Mouse (Mus musculus): Measurements from ENCODE around the gene Sar1b. TPM values are rescaled to one million over a fixed set of nuclear protein-coding genes. Genes with fewer than 3 reads are reported as not detected.

Gene Sar1b
- polyA plus RNA-seq, 1 experiment from 2014 or later: 125 TPM

DNA sequence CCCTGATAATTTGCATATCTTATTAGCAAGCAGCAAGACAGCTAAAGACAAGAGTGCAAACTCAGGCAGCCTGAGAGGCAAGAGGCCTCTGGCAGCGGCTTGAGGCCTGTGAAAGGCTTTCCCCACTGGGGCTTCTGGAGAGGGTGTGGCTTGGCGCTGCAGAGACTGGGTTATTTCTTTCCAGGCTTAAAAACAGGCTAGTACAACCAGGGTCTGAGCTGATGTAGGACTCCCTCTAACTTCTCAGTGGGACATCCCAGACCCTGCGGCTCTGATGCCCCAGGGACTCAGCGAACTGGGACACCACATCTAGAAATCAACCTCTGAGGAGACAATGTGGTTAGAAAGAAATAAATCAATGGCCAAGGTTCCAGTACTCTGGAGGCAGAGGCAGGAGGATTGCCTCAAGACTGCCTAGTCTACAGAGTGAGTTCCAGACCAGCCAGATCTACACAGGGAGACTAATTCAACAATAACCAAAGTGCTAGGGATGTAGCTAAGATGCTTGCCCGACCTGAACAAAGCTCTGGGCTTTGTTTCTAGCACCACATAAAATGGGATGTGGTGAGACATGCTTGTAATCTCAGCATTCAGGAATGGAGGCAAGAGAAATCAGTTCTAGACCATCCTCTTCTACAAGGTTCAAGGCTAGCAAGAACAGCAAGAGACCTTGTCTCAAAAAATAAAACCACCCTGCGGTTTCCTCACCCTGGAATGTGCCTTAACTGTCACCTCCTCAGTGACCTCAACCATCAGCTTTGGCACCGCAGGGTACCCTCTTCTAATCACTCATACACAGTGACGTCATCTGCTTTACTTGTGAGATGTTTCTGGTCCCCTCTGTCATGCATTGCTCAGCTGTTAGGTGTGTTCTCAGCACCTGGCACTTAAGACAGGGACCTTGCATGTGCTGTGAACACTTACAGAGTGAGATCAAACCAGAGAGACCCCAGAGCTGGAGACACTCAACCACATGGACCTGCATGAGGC, 74.0 kb downstream of the Sar1b start:
- no peak for DNase-seq (ENCODE audit: low spot score)
- Histone ChIP-seq H3K4me3 (no peak overlapping the region), H3K36me3 (no peaks in the 10 kb centered on the region; the same call in 1 of the 2 replicates), H3K4me1 (peaks cover 14% of the 10 kb centered on the region), H3K27me3 (ENCODE audit: insufficient read depth, poor library complexity, severe bottlenecking) (peaks cover 7% of the 10 kb centered on the region; the same call in 1 of the 2 replicates), H3K9me3 (no peaks in the 10 kb centered on the region), H3K27ac (no peak overlapping the region)
- 67% methylated on average over 8 of the region's 8 CpGs for WGBS

GRCm38 (mm10) chr11:51839106-51839505, 75.6 kb downstream of the Sar1b start:
- DNase-seq (ENCODE audit: low spot score): no peak
- WGBS: 76% methylated on average over 2 of the region's 2 CpGs
- Histone ChIP-seq H3K27ac (no peak overlapping the region), H3K27me3 (ENCODE audit: insufficient read depth, poor library complexity, severe bottlenecking) (peaks cover 11% of the 10 kb centered on the region; the same call in 1 of the 2 replicates), H3K4me1 (peaks cover 8% of the 10 kb centered on the region; the same call in 1 of the 2 replicates), H3K36me3 (no peaks in the 10 kb centered on the region; the same call in 1 of the 2 replicates), H3K4me3 (no peak overlapping the region), H3K9me3 (no peaks in the 10 kb centered on the region)

DNA sequence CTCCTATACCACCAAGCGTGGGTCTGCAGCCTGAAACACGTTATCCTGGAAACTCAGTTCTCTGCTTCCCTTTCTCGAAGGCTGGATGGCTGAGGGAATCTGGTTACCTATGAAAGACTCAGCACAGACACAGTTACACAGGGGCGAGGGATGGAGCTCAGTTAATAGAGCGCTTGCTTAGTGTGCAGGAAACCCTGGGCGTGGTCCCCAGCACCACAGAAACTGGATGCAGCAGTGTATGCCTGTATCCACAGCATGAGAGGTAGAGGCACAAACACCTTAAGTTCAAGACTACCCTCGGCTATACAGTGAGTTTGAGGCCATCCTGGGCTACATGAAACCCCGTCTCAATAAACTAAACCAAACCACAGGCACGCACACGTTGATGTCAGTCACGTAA, 76.5 kb downstream of the Sar1b start:
- Histone ChIP-seq H3K27me3 (ENCODE audit: insufficient read depth, poor library complexity, severe bottlenecking) (peaks cover 11% of the 10 kb centered on the region; the same call in 1 of the 2 replicates), H3K4me1 (peaks cover 15% of the 10 kb centered on the region), H3K4me3 (no peak overlapping the region), H3K36me3 (no peaks in the 10 kb centered on the region; the same call in 1 of the 2 replicates), H3K27ac (no peak overlapping the region), H3K9me3 (no peaks in the 10 kb centered on the region)
- no peak for DNase-seq (ENCODE audit: low spot score)
- 86% methylated on average over 11 of the region's 11 CpGs for WGBS

GRCm38 (mm10) chr11:51840657-51841056, 77.2 kb downstream of the Sar1b start:
- DNase-seq (ENCODE audit: low spot score): no peak
- H3K27ac ChIP-seq: no peak overlapping the region
- WGBS: 45% methylated on average over 9 of the region's 9 CpGs
- H3K27me3 ChIP-seq (ENCODE audit: insufficient read depth, poor library complexity, severe bottlenecking): peaks cover 11% of the 10 kb centered on the region; the same call in 1 of the 2 replicates
- no peaks in the 10 kb centered on the region for H3K9me3 ChIP-seq
- H3K4me3 ChIP-seq: no peak overlapping the region
- peaks cover 15% of the 10 kb centered on the region for H3K4me1 ChIP-seq
- no peaks in the 10 kb centered on the region; the same call in 1 of the 2 replicates for H3K36me3 ChIP-seq

DNA sequence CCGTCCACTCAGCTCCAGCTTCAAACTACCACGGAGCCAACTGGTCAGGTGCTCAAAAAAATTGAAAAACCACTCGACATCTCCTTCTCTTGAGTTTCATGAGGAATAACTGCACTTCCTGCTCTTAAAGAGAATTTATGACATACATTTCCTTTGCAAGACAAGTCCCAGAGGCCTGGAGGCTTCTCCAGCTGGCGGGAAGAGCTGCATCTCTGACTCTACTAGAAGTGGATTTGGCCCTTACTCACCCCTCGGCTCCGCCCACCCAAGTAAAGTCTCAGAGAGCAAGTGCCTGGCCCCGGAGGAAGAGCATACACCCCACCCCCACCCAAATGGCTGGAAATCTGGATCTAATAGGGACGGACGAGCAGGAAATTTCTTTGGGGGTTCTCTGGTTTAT, 77.7 kb downstream of the Sar1b start:
- peaks cover 11% of the 10 kb centered on the region; the same call in 1 of the 2 replicates for H3K27me3 ChIP-seq (ENCODE audit: insufficient read depth, poor library complexity, severe bottlenecking)
- H3K9me3 ChIP-seq: no peaks in the 10 kb centered on the region
- H3K36me3 ChIP-seq: no peaks in the 10 kb centered on the region
- DNase-seq (ENCODE audit: low spot score): no peak
- 67% methylated on average over 9 of the region's 9 CpGs for WGBS
- H3K4me3 ChIP-seq: no peak overlapping the region
- peaks cover 15% of the 10 kb centered on the region for H3K4me1 ChIP-seq
- no peak overlapping the region for H3K27ac ChIP-seq

Other genes starting within 250 kb of the Sar1b start
- gene Phykpl, start 178.9 kb upstream of the Sar1b start, polyA plus RNA-seq (2016; fragmentation: Nextera tagmentation; extraction: Ambion mirVana): 18.1 and 18.2 TPM in 2 replicates
- gene Hnrnpab, start 156.8 kb upstream of the Sar1b start, polyA plus RNA-seq (2016; fragmentation: Nextera tagmentation; extraction: Ambion mirVana): 341 and 617 TPM in 2 replicates
- 154 and 210 TPM in 2 replicates for gene Nhp2, start 144.0 kb upstream of the Sar1b start, polyA plus RNA-seq (2016; fragmentation: Nextera tagmentation; extraction: Ambion mirVana)
- 34.3 and 37.9 TPM in 2 replicates for gene Rmnd5b, start 127.8 kb upstream of the Sar1b start, polyA plus RNA-seq (2016; fragmentation: Nextera tagmentation; extraction: Ambion mirVana)
- 6.9 and 12.0 TPM in 2 replicates for gene N4bp3, start 112.8 kb upstream of the Sar1b start, polyA plus RNA-seq (2016; fragmentation: Nextera tagmentation; extraction: Ambion mirVana)
- gene D930048N14Rik, start 112.7 kb upstream of the Sar1b start, polyA plus RNA-seq (2016; fragmentation: Nextera tagmentation; extraction: Ambion mirVana): 0.78 and 1.6 TPM in 2 replicates
- 61.4 and 67.7 TPM in 2 replicates for gene 0610009B22Rik, start 74.8 kb upstream of the Sar1b start, polyA plus RNA-seq (2016; fragmentation: Nextera tagmentation; extraction: Ambion mirVana)
- gene Sec24a, start 53 bp upstream of the Sar1b start, polyA plus RNA-seq (2016; fragmentation: Nextera tagmentation; extraction: Ambion mirVana): 14.3 and 15.0 TPM in 2 replicates
- 0.73 and 0.82 TPM in 2 replicates for gene Jade2, start 94.0 kb downstream of the Sar1b start, polyA plus RNA-seq (2016; fragmentation: Nextera tagmentation; extraction: Ambion mirVana)
- gene Cdkn2aipnl, start 204.0 kb downstream of the Sar1b start, polyA plus RNA-seq (2016; fragmentation: Nextera tagmentation; extraction: Ambion mirVana): 89.1 and 105 TPM in 2 replicates
- gene Ube2b, start 237.1 kb downstream of the Sar1b start, polyA plus RNA-seq (2016; fragmentation: Nextera tagmentation; extraction: Ambion mirVana): 224 and 227 TPM in 2 replicates
- 8.0 and 10.3 TPM in 2 replicates for gene Cdkl3, start 240.5 kb downstream of the Sar1b start, polyA plus RNA-seq (2016; fragmentation: Nextera tagmentation; extraction: Ambion mirVana)